In genomic region chr11:35873624-35874244, GRCm38 (mm10) we compare ENCODE assay signal across 9 mouse cellular contexts. TPM values are rescaled to one million over a fixed set of nuclear protein-coding genes. Genes with fewer than 3 reads are reported as not detected.
DNase-seq lines count a peak whose midpoint lies in the region; ATAC-seq lines count a peak whose summit lies in the region.
"Had no signal": no experiment of that assay in that cellular context is flagged by ENCODE, and none has a peak within 500 bp of the region (broad histone marks: within the 10 kb centered on the region; RNA-seq: fewer than 3 reads in every experiment).

No protein-coding gene starts in this region.

- H3K9me3 ChIP-seq in heart, embryonic 16.5 days (replicated peaks; ENCODE audit: control insufficient read depth, low read length): no peaks in the 10 kb centered on the region
- no peaks in the 10 kb centered on the region for H3K9me3 ChIP-seq in forebrain, embryonic 11.5 days (ENCODE audit: control insufficient read depth, low read length)
- no peaks in the 10 kb centered on the region for H3K9me3 ChIP-seq in hindbrain, embryonic 16.5 days (ENCODE audit: control insufficient read depth, low read length)
- no peaks in the 10 kb centered on the region for H3K9me3 ChIP-seq in neural tube, embryonic 13.5 days

- no peak for ATAC-seq in heart, embryonic 16.5 days (replicated peaks; ENCODE audit: extremely low read depth, insufficient read depth, low FRiP score)
- peak; percentile 53 for ATAC-seq in forebrain, embryonic 11.5 days (replicated peaks; ENCODE audit: low FRiP score)
- ATAC-seq in hindbrain, embryonic 16.5 days: peak; percentile 57
- ATAC-seq in neural tube, embryonic 13.5 days (ENCODE audit: low read depth): peak; percentile 41

- peak overlapping the region; percentile 29 for H3K9ac ChIP-seq in heart, embryonic 16.5 days (ENCODE audit: low read length)
- H3K9ac ChIP-seq in forebrain, embryonic 11.5 days (ENCODE audit: low read length): no peak overlapping the region
- H3K9ac ChIP-seq in hindbrain, embryonic 16.5 days (ENCODE audit: low read depth, low read length): peak overlapping the region; percentile 41
- H3K9ac ChIP-seq in neural tube, embryonic 13.5 days: peak overlapping the region; percentile 49
- H3K9ac ChIP-seq: lung, embryonic 14.5 days had no signal

- H3K36me3 ChIP-seq in heart, embryonic 16.5 days (ENCODE audit: control insufficient read depth, insufficient read depth): no peaks in the 10 kb centered on the region
- peaks cover 2% of the 10 kb centered on the region; the same call in 1 of the 2 replicates for H3K36me3 ChIP-seq in forebrain, embryonic 11.5 days (ENCODE audit: control insufficient read depth, insufficient read depth, low read length)
- H3K36me3 ChIP-seq in hindbrain, embryonic 16.5 days (ENCODE audit: control insufficient read depth, insufficient read depth, low read length): 0 out of 2 replicates have a peak, but pooled peaks cover 2% of the 10 kb centered on the region
- peaks cover 20% of the 10 kb centered on the region for H3K36me3 ChIP-seq in neural tube, embryonic 13.5 days

- peaks cover 14% of the 10 kb centered on the region for H3K4me1 ChIP-seq in heart, embryonic 16.5 days (ENCODE audit: control insufficient read depth, insufficient read depth, low read length)
- H3K4me1 ChIP-seq in forebrain, embryonic 11.5 days (replicated peaks; ENCODE audit: control insufficient read depth, insufficient read depth, low read length): peaks cover 16% of the 10 kb centered on the region
- peaks cover 12% of the 10 kb centered on the region for H3K4me1 ChIP-seq in hindbrain, embryonic 16.5 days (ENCODE audit: control insufficient read depth, insufficient read depth, low read depth, low read length)
- peaks cover 47% of the 10 kb centered on the region for H3K4me1 ChIP-seq in neural tube, embryonic 13.5 days (replicated peaks)

- 26% methylated on average over 21 of the region's 21 CpGs for WGBS in heart, embryonic 16.5 days
- 21% methylated on average over 21 of the region's 21 CpGs for WGBS in forebrain, embryonic 11.5 days
- 24% methylated on average over 21 of the region's 21 CpGs for WGBS in hindbrain, embryonic 16.5 days
- 36% methylated on average over 21 of the region's 21 CpGs for WGBS in neural tube, embryonic 13.5 days

- H3K27ac ChIP-seq in heart, embryonic 16.5 days (ENCODE audit: low read length): no peak overlapping the region
- peak overlapping the region; percentile 41; the same call in 1 of the 2 replicates for H3K27ac ChIP-seq in forebrain, embryonic 11.5 days (ENCODE audit: low read depth, low read length)
- H3K27ac ChIP-seq in hindbrain, embryonic 16.5 days (ENCODE audit: low read depth, low read length): peak overlapping the region; percentile 61; the same call in 1 of the 2 replicates
- peak overlapping the region; percentile 62 for H3K27ac ChIP-seq in neural tube, embryonic 13.5 days (replicated peaks)

- H3K4me3 ChIP-seq in heart, embryonic 16.5 days (ENCODE audit: low read length): peak overlapping the region; percentile 30
- no peak overlapping the region for H3K4me3 ChIP-seq in forebrain, embryonic 11.5 days (ENCODE audit: low read depth, low read length)
- peak overlapping the region; percentile 5; the same call in 1 of the 2 replicates for H3K4me3 ChIP-seq in hindbrain, embryonic 16.5 days (ENCODE audit: low read length)
- H3K4me3 ChIP-seq in neural tube, embryonic 13.5 days: peak overlapping the region; percentile 5; the same call in 1 of the 2 replicates

- DNase-seq in heart, adult 8-10 months (ENCODE audit: low spot score): no peak
- DNase-seq in forebrain, embryonic 11.5 days (ENCODE audit: low spot score): no peak
- no peak for DNase-seq in ovary, adult 18-20 months (ENCODE audit: low spot score)
- DNase-seq in kidney, postnatal 36 days: no peak
- DNase-seq in right cerebral cortex, adult 2 months (ENCODE audit: low spot score in 2 of 2): no peak
- DNase-seq: lung, embryonic 14.5 days had no signal

- H3K4me2 ChIP-seq in heart, embryonic 16.5 days (ENCODE audit: low read depth, low read length): peak overlapping the region; percentile 56
- peak overlapping the region; percentile 0 for H3K4me2 ChIP-seq in forebrain, embryonic 11.5 days (ENCODE audit: low read depth, low read length, severe bottlenecking)
- peak overlapping the region; percentile 50 for H3K4me2 ChIP-seq in hindbrain, embryonic 16.5 days (ENCODE audit: low read length)
- peak overlapping the region; percentile 43 for H3K4me2 ChIP-seq in neural tube, embryonic 13.5 days
- H3K4me2 ChIP-seq: lung, embryonic 14.5 days had no signal

- 0 out of 2 replicates have a peak, but pooled peaks cover 2% of the 10 kb centered on the region for H3K27me3 ChIP-seq in heart, embryonic 16.5 days (ENCODE audit: control insufficient read depth, insufficient read depth, low read length)
- no peaks in the 10 kb centered on the region for H3K27me3 ChIP-seq in forebrain, embryonic 11.5 days (ENCODE audit: control insufficient read depth, insufficient read depth, low read length)
- no peaks in the 10 kb centered on the region for H3K27me3 ChIP-seq in hindbrain, embryonic 16.5 days (replicated peaks; ENCODE audit: control insufficient read depth, insufficient read depth, low read length)
- no peaks in the 10 kb centered on the region for H3K27me3 ChIP-seq in neural tube, embryonic 13.5 days

RNA-seq across cellular contexts. Expression of gene Rars, which starts 39.4 kb away (rescaled TPM):
- polyA plus RNA-seq in heart, embryonic 16.5 days (2015; fragmentation: Nextera tagmentation; extraction: Ambion mirVana): 59.1 and 64.5 TPM in 2 replicates
- total RNA-seq in heart, adult 8-10 months (2022): 10 to 100 TPM; 33.6 to 36.4 (median 35.1) TPM
- polyA plus RNA-seq in forebrain, embryonic 11.5 days (2014; fragmentation: Nextera tagmentation; extraction: Ambion mirVana): 107 and 110 TPM in 2 replicates
- polyA plus RNA-seq in hindbrain, embryonic 16.5 days (2015; fragmentation: Nextera tagmentation; extraction: Ambion mirVana): 64.9 and 70.3 TPM in 2 replicates
- polyA plus RNA-seq in neural tube, embryonic 13.5 days (2015; fragmentation: Nextera tagmentation; extraction: Ambion mirVana): 73.9 and 78.9 TPM in 2 replicates

Comparison
In these comparisons a context has a peak if more than half of its experiments do, and no peak if none do; other contexts are left out.
1. H3K4me2 ChIP-seq: peak in every context shown above with its lines; median percentile 56 in heart, embryonic 16.5 days; 50 in hindbrain, embryonic 16.5 days; 43 in neural tube, embryonic 13.5 days; 0 in forebrain, embryonic 11.5 days.